Mouse (Mus musculus) heart, embryonic 16.5 days (tissue): ENCODE measurements around the gene Zbtb9. TPM values are rescaled to one million over a fixed set of nuclear protein-coding genes. Genes with fewer than 3 reads are reported as not detected.

Experiments
- ATAC-seq: fragments of 200-750 bp; cut with Nextera tagmentation; replicated peaks from 2 replicates; pipeline ENCODE4 v1.8.0; 2017; ENCODE audit warnings: moderate number of reproducible peaks; ENCODE audit not compliant: insufficient read depth, low FRiP score; ENCODE audit errors: extremely low read depth
- H3K27ac ChIP-seq: fragments of 300-500 bp; sonication (generic); 2 replicates; pipeline ENCODE4 v1.5.1; 2014; ENCODE audit warnings: mild to moderate bottlenecking, low read length, control low read depth, moderate library complexity
- H3K27me3 ChIP-seq: fragments of 300-500 bp; sonication (generic); 2 replicates; pipeline ENCODE4 v1.6.1; 2014; ENCODE audit warnings: low read length, mixed read lengths; ENCODE audit not compliant: control insufficient read depth, insufficient read depth
- H3K36me3 ChIP-seq: fragments of 300-500 bp; sonication (generic); 2 replicates; pipeline ENCODE4 v1.6.1; 2014; ENCODE audit not compliant: control insufficient read depth, insufficient read depth
- H3K4me1 ChIP-seq: fragments of 300-500 bp; sonication (generic); 2 replicates; pipeline ENCODE4 v1.6.1; 2014; ENCODE audit warnings: low read length, mixed read lengths; ENCODE audit not compliant: control insufficient read depth, insufficient read depth
- H3K4me2 ChIP-seq: fragments of 300-500 bp; sonication (generic); 2 replicates; pipeline ENCODE4 v1.6.1; 2014; ENCODE audit warnings: low read depth, mild to moderate bottlenecking, control low read depth, low read length
- H3K4me3 ChIP-seq: fragments of 300-500 bp; sonication (generic); 2 replicates; pipeline ENCODE4 v1.5.1; 2014; ENCODE audit warnings: mild to moderate bottlenecking, control low read depth, low read length
- H3K9ac ChIP-seq: fragments of 300-500 bp; sonication (generic); 2 replicates; pipeline ENCODE4 v1.6.1; 2014; ENCODE audit warnings: low read length, control low read depth
- H3K9me3 ChIP-seq: fragments of 300-500 bp; sonication (generic); replicated peaks from 2 replicates; pipeline ENCODE4 v1.6.1; 2016; ENCODE audit warnings: low read length; ENCODE audit not compliant: control insufficient read depth
- WGBS: fragments of 180-500 bp; shearing (Covaris S2); extraction: QIAGEN DNeasy Blood & Tissue Kit; methylation state at CpG from one replicate; pipeline ENCODE4 v1.1.7; 2014; 5-methylcytosine and 5-hydroxymethylcytosine counted together
- polyA plus RNA-seq: library from polyadenylated mRNA; unstranded; fragments of >200 nt; fragmentation: Nextera tagmentation; extraction: Ambion mirVana; gene quantifications from 2 replicates; pipeline ENCODE4 v1.2.1, GENCODE M21; 2015

Zbtb9 gene
- polyA plus RNA-seq, 1 experiment from 2014 or later = 12.0 TPM

GRCm38 (mm10) chr17:27025326-27025902 lies 52.4 kb downstream of the Zbtb9 start:
- Histone ChIP-seq H3K4me2 (no peak overlapping the region), H3K36me3 (peaks cover 26% of the 10 kb centered on the region), H3K4me1 (peaks cover 16% of the 10 kb centered on the region), H3K27me3 (no peaks in the 10 kb centered on the region), H3K27ac (no peak overlapping the region), H3K9ac (no peak overlapping the region), H3K9me3 (no peaks in the 10 kb centered on the region), H3K4me3 (no peak overlapping the region)
- ATAC-seq = no peak
- WGBS = 90% methylated on average over 17 of the region's 17 CpGs

GRCm38 (mm10) chr17:27025951-27026350 lies 53.0 kb downstream of the Zbtb9 start:
- no peak for ATAC-seq
- 90% methylated on average over 3 of the region's 3 CpGs for WGBS

GRCm38 (mm10) chr17:27027460-27028283 lies 54.7 kb downstream of the Zbtb9 start:
- Histone ChIP-seq H3K4me2 (peak overlapping the region; percentile 93), H3K9me3 (no peaks in the 10 kb centered on the region), H3K27me3 (no peaks in the 10 kb centered on the region), H3K4me1 (peaks cover 16% of the 10 kb centered on the region), H3K36me3 (peaks cover 8% of the 10 kb centered on the region), H3K27ac (peak overlapping the region; percentile 89), H3K4me3 (peak overlapping the region; percentile 92), H3K9ac (peak overlapping the region; percentile 99)
- WGBS = 19% methylated on average over 12 of the region's 12 CpGs
- peak; percentile 25; the same call in 1 of the 2 replicates for ATAC-seq

More at GRCm38 (mm10) chr17:27025951-27026350, 53.0 kb downstream of the Zbtb9 start:
- Histone ChIP-seq H3K27me3 (no peaks in the 10 kb centered on the region), H3K36me3 (peaks cover 24% of the 10 kb centered on the region), H3K4me1 (peaks cover 16% of the 10 kb centered on the region), H3K9me3 (no peaks in the 10 kb centered on the region), H3K9ac (no peak overlapping the region), H3K27ac (no peak overlapping the region), H3K4me2 (no peak overlapping the region), H3K4me3 (no peak overlapping the region)

GRCm38 (mm10) chr17:27028284-27028795 lies 55.4 kb downstream of the Zbtb9 start:
- H3K27ac ChIP-seq = peak overlapping the region; percentile 89
- no peaks in the 10 kb centered on the region for H3K9me3 ChIP-seq
- peak overlapping the region; percentile 92 for H3K4me3 ChIP-seq
- H3K36me3 ChIP-seq = peaks cover 7% of the 10 kb centered on the region
- H3K9ac ChIP-seq = peak overlapping the region; percentile 99
- ATAC-seq = peak; percentile 83
- peaks cover 16% of the 10 kb centered on the region for H3K4me1 ChIP-seq
- 1% methylated on average over 19 of the region's 19 CpGs for WGBS
- no peaks in the 10 kb centered on the region for H3K27me3 ChIP-seq
- H3K4me2 ChIP-seq = peak overlapping the region; percentile 93

- H3K27me3 ChIP-seq = no peaks in the 10 kb centered on the region
- peaks cover 7% of the 10 kb centered on the region for H3K36me3 ChIP-seq
- WGBS = 46% methylated on average over 2 of the region's 4 CpGs
- peak within 1 kb of the TSS; percentile 92 for H3K4me3 ChIP-seq
- peak within 1 kb of the TSS; percentile 89 for H3K27ac ChIP-seq
- peaks cover 16% of the 10 kb centered on the region for H3K4me1 ChIP-seq
- H3K4me2 ChIP-seq = peak within 1 kb of the TSS; percentile 93
- H3K9ac ChIP-seq = peak within 1 kb of the TSS; percentile 99
- H3K9me3 ChIP-seq = no peaks in the 10 kb centered on the region
- ATAC-seq = no peak
These were observed 55.9 kb downstream of the Zbtb9 start, which contains the start of gene Bak1 for GRCm38 (mm10) chr17:27028909-27029308. Bak1 (minus strand) TSS chr17:27029009.

GRCm38 (mm10) chr17:27029431-27029830 lies 56.5 kb downstream of the Zbtb9 start:
- no peak for ATAC-seq
- Histone ChIP-seq H3K27ac (no peak overlapping the region), H3K4me2 (no peak overlapping the region), H3K27me3 (no peaks in the 10 kb centered on the region), H3K9me3 (no peaks in the 10 kb centered on the region), H3K36me3 (peaks cover 4% of the 10 kb centered on the region; the same call in 1 of the 2 replicates), H3K9ac (no peak overlapping the region), H3K4me1 (peaks cover 16% of the 10 kb centered on the region), H3K4me3 (no peak overlapping the region)
- WGBS = 89% methylated on average over 14 of the region's 14 CpGs

- Histone ChIP-seq H3K27ac (no peak overlapping the region), H3K9ac (no peak overlapping the region), H3K36me3 (no peaks in the 10 kb centered on the region), H3K27me3 (no peaks in the 10 kb centered on the region), H3K9me3 (no peaks in the 10 kb centered on the region), H3K4me1 (peaks cover 16% of the 10 kb centered on the region), H3K4me2 (no peak overlapping the region), H3K4me3 (no peak overlapping the region)
- ATAC-seq = no peak
- 95% methylated on average over 4 of the region's 4 CpGs for WGBS
These were observed 57.9 kb downstream of the Zbtb9 start for GRCm38 (mm10) chr17:27030896-27031295.

- Histone ChIP-seq H3K27ac (no peak overlapping the region), H3K4me2 (peak overlapping the region; percentile 57), H3K9ac (peak overlapping the region; percentile 27; the same call in 1 of the 2 replicates), H3K4me3 (peak overlapping the region; percentile 15; the same call in 1 of the 2 replicates), H3K4me1 (peaks cover 10% of the 10 kb centered on the region), H3K9me3 (no peaks in the 10 kb centered on the region), H3K27me3 (no peaks in the 10 kb centered on the region), H3K36me3 (no peaks in the 10 kb centered on the region)
- ATAC-seq = no peak
- WGBS = 40% methylated on average over 7 of the region's 7 CpGs
These were observed 59.4 kb downstream of the Zbtb9 start for GRCm38 (mm10) chr17:27032328-27032727.

GRCm38 (mm10) chr17:27032869-27033268 lies 59.9 kb downstream of the Zbtb9 start:
- peak; percentile 25 for ATAC-seq
- Histone ChIP-seq H3K4me2 (peak overlapping the region; percentile 57), H3K9ac (peak overlapping the region; percentile 27; the same call in 1 of the 2 replicates), H3K4me1 (peaks cover 5% of the 10 kb centered on the region), H3K4me3 (peak overlapping the region; percentile 15), H3K9me3 (no peaks in the 10 kb centered on the region), H3K27me3 (no peaks in the 10 kb centered on the region), H3K36me3 (no peaks in the 10 kb centered on the region), H3K27ac (no peak overlapping the region)
- WGBS = under 1% methylated on average over 14 of the region's 14 CpGs
